Mouse (Mus musculus) intestine, postnatal 0 days (tissue): ENCODE results near the gene Smyd2. TPM values are rescaled to one million over a fixed set of nuclear protein-coding genes. Genes with fewer than 3 reads are reported as not detected.

ENCODE experiments used
- ATAC-seq: fragments of 200-750 bp; cut with Nextera tagmentation; 2 replicates; pipeline ENCODE4 v1.8.0; 2017; ENCODE audit warnings: mild to moderate bottlenecking, moderate TSS enrichment, moderate library complexity
- H3K27ac ChIP-seq: fragments of 300-500 bp; sonication (generic); 2 replicates; pipeline ENCODE4 v1.5.1; 2014; ENCODE audit warnings: mild to moderate bottlenecking, low read depth, low read length, moderate library complexity
- H3K27me3 ChIP-seq: fragments of 300-500 bp; sonication (generic); replicated peaks from 2 replicates; pipeline ENCODE4 v1.6.1; 2014; ENCODE audit warnings: low read length, mixed read lengths; ENCODE audit not compliant: control insufficient read depth, insufficient read depth
- H3K36me3 ChIP-seq: fragments of 300-500 bp; sonication (generic); 2 replicates; pipeline ENCODE4 v1.6.1; 2014; ENCODE audit warnings: mild to moderate bottlenecking, moderate library complexity; ENCODE audit not compliant: control insufficient read depth, insufficient read depth
- H3K4me1 ChIP-seq: fragments of 300-500 bp; sonication (generic); replicated peaks from 2 replicates; pipeline ENCODE4 v1.6.1; 2014; ENCODE audit warnings: antibody characterized with exemption, low read length, mixed read lengths; ENCODE audit not compliant: control insufficient read depth, insufficient read depth
- H3K4me2 ChIP-seq: fragments of 300-500 bp; sonication (generic); replicated peaks from 2 replicates; pipeline ENCODE4 v1.6.1; 2014; ENCODE audit warnings: low read depth, mild to moderate bottlenecking, moderate library complexity
- H3K4me3 ChIP-seq: fragments of 300-500 bp; sonication (generic); 2 replicates; pipeline ENCODE4 v1.5.1; 2014; ENCODE audit warnings: low read depth, low read length
- H3K9ac ChIP-seq: fragments of 300-500 bp; sonication (generic); 2 replicates; pipeline ENCODE4 v1.6.1; 2014; ENCODE audit warnings: mild to moderate bottlenecking, low read depth, low read length
- H3K9me3 ChIP-seq: fragments of 300-500 bp; sonication (generic); 2 replicates; pipeline ENCODE4 v1.6.1; 2016; ENCODE audit warnings: mixed run types; ENCODE audit not compliant: control insufficient read depth
- CTCF ChIP-seq: sonication (generic); IDR thresholded peaks from 2 replicates; pipeline ENCODE4 v1.5.1; 2016; ENCODE audit warnings: low read depth, mild to moderate bottlenecking, control low read depth, antibody characterized with exemption, moderate library complexity
- WGBS: fragments of 180-500 bp; shearing (Covaris S2); extraction: QIAGEN DNeasy Blood & Tissue Kit; methylation state at CpG from one replicate; pipeline ENCODE4 v1.1.7; 2014; 5-methylcytosine and 5-hydroxymethylcytosine counted together
- polyA plus RNA-seq: library from polyadenylated mRNA; unstranded; fragments of >200 nt; fragmentation: Nextera tagmentation; extraction: Ambion mirVana; gene quantifications from 2 replicates; pipeline ENCODE4 v1.2.1, GENCODE M21; 2015

The Smyd2 gene
- polyA plus RNA-seq, 1 experiment from 2014 or later, result 48.1 TPM

- peaks cover 5% of the 10 kb centered on the region for H3K36me3 ChIP-seq
- no peaks in the 10 kb centered on the region for H3K9me3 ChIP-seq
- H3K4me1 ChIP-seq, result peaks cover 2% of the 10 kb centered on the region; the same call in 1 of the 2 replicates
- H3K27ac ChIP-seq, result no peak overlapping the region
- 57% methylated on average over 10 of the region's 10 CpGs for WGBS
- peak; percentile 50 for TF ChIP-seq CTCF
- no peak overlapping the region; the same call in 1 of the 2 replicates for H3K4me2 ChIP-seq
- no peak overlapping the region for H3K4me3 ChIP-seq
- peak; percentile 72 for ATAC-seq
- H3K27me3 ChIP-seq, result no peaks in the 10 kb centered on the region
- no peak overlapping the region for H3K9ac ChIP-seq
Measured at GRCm38 (mm10) chr1:189868036-189868435, 54.1 kb downstream of the Smyd2 start.

- TF ChIP-seq CTCF, result no peak
- Histone ChIP-seq H3K27me3 (no peaks in the 10 kb centered on the region), H3K9ac (no peak overlapping the region), H3K36me3 (peaks cover 5% of the 10 kb centered on the region), H3K4me1 (peaks cover 2% of the 10 kb centered on the region; the same call in 1 of the 2 replicates), H3K9me3 (no peaks in the 10 kb centered on the region), H3K27ac (peak overlapping the region; percentile 54; the same call in 1 of the 2 replicates), H3K4me3 (no peak overlapping the region), H3K4me2 (peak overlapping the region; percentile 37)
- peak; percentile 71 for ATAC-seq
- 19% methylated on average over 9 of the region's 9 CpGs for WGBS
Measured at GRCm38 (mm10) chr1:189867497-189867896, 54.7 kb downstream of the Smyd2 start.

- Histone ChIP-seq H3K36me3 (peaks cover 5% of the 10 kb centered on the region), H3K27ac (peak overlapping the region; percentile 54; the same call in 1 of the 2 replicates), H3K27me3 (no peaks in the 10 kb centered on the region), H3K4me1 (peaks cover 2% of the 10 kb centered on the region; the same call in 1 of the 2 replicates), H3K9me3 (no peaks in the 10 kb centered on the region), H3K4me3 (no peak overlapping the region), H3K9ac (no peak overlapping the region), H3K4me2 (peak overlapping the region; percentile 37)
- WGBS, result 35% methylated on average over 5 of the region's 5 CpGs
- TF ChIP-seq CTCF, result no peak
- no peak for ATAC-seq
Measured at GRCm38 (mm10) chr1:189867034-189867433, 55.1 kb downstream of the Smyd2 start.

GRCm38 (mm10) chr1:189866621-189867020 is 55.5 kb downstream of the Smyd2 start:
- Histone ChIP-seq H3K27ac (no peak overlapping the region), H3K4me2 (no peak overlapping the region), H3K9me3 (no peaks in the 10 kb centered on the region), H3K4me3 (no peak overlapping the region), H3K4me1 (peaks cover 2% of the 10 kb centered on the region; the same call in 1 of the 2 replicates), H3K36me3 (peaks cover 5% of the 10 kb centered on the region), H3K27me3 (no peaks in the 10 kb centered on the region), H3K9ac (no peak overlapping the region)
- 72% methylated on average over 6 of the region's 6 CpGs for WGBS
- TF ChIP-seq CTCF, result no peak
- ATAC-seq, result no peak

GRCm38 (mm10) chr1:189864846-189865560 is 57.2 kb downstream of the Smyd2 start:
- Histone ChIP-seq H3K9me3 (no peaks in the 10 kb centered on the region), H3K4me3 (no peak overlapping the region), H3K27me3 (no peaks in the 10 kb centered on the region), H3K4me2 (no peak overlapping the region), H3K4me1 (peaks cover 2% of the 10 kb centered on the region; the same call in 1 of the 2 replicates), H3K9ac (no peak overlapping the region), H3K36me3 (peaks cover 5% of the 10 kb centered on the region), H3K27ac (no peak overlapping the region)
- WGBS, result 80% methylated on average over 15 of the region's 15 CpGs
- no peak for ATAC-seq
- no peak for TF ChIP-seq CTCF

GRCm38 (mm10) chr1:189864301-189864700 is 57.9 kb downstream of the Smyd2 start:
- H3K9me3 ChIP-seq, result no peaks in the 10 kb centered on the region
- no peak for ATAC-seq
- no peak overlapping the region for H3K27ac ChIP-seq
- H3K36me3 ChIP-seq, result peaks cover 5% of the 10 kb centered on the region
- H3K4me1 ChIP-seq, result peaks cover 2% of the 10 kb centered on the region; the same call in 1 of the 2 replicates
- no peaks in the 10 kb centered on the region for H3K27me3 ChIP-seq
- WGBS, result 77% methylated on average over 9 of the region's 9 CpGs
- H3K9ac ChIP-seq, result no peak overlapping the region
- no peak overlapping the region for H3K4me2 ChIP-seq
- no peak overlapping the region for H3K4me3 ChIP-seq
- peak; percentile 47 for TF ChIP-seq CTCF
